Mouse (Mus musculus) heart, adult 2 months (tissue): Measurements from ENCODE around the gene Lrrc27. TPM values are rescaled to one million over a fixed set of nuclear protein-coding genes. Genes with fewer than 3 reads are reported as not detected.
A peak's percentile ranks its signal among the peaks of the same experiment; 100 is the strongest.

ENCODE experiments used
- DNase-seq, 2 experiments: peaks; one replicate each; pipeline ENCODE4 v3.0.0; 2021
- H3K27ac ChIP-seq: fragments of 200-600 bp; 2 replicates; pipeline ENCODE4 v1.8.1; 2022
- H3K27me3 ChIP-seq: fragments of 200-500 bp; 2 replicates; pipeline ENCODE4 v1.6.1; 2012; ENCODE audit warnings: mild to moderate bottlenecking, low read length, inconsistent platforms, mixed read lengths; ENCODE audit not compliant: control insufficient read depth, insufficient read depth
- H3K36me3 ChIP-seq: fragments of 200-500 bp; 2 replicates; pipeline ENCODE4 v1.6.1; 2012; ENCODE audit warnings: low read length, inconsistent platforms; ENCODE audit not compliant: control insufficient read depth, insufficient read depth
- H3K4me1 ChIP-seq: fragments of 200-500 bp; 2 replicates; pipeline ENCODE4 v1.6.1; 2011; ENCODE audit warnings: low read length; ENCODE audit not compliant: control insufficient read depth, insufficient read depth
- H3K4me3 ChIP-seq: fragments of 200-600 bp; 2 replicates; pipeline ENCODE4 v1.8.1; 2022
- H3K79me2 ChIP-seq: fragments of 200-500 bp; replicated peaks from 2 replicates; pipeline ENCODE4 v1.6.1; 2012; ENCODE audit warnings: mild to moderate bottlenecking, inconsistent platforms, low read length, moderate library complexity, mixed read lengths; ENCODE audit not compliant: control insufficient read depth, insufficient read depth
- H3K9ac ChIP-seq: fragments of 200-500 bp; 2 replicates; pipeline ENCODE4 v1.6.1; 2012; ENCODE audit warnings: low read depth, mild to moderate bottlenecking, control low read depth, inconsistent platforms, low read length, mixed read lengths
- CTCF ChIP-seq: fragments of 200-600 bp; IDR thresholded peaks from 2 replicates; pipeline ENCODE4 v1.8.1; 2022; ENCODE audit warnings: antibody characterized with exemption, mild to moderate bottlenecking, moderate library complexity
- EP300 ChIP-seq: fragments of 200-500 bp; IDR thresholded peaks from 2 replicates; pipeline ENCODE4 v1.6.1; 2011; ENCODE audit warnings: low read depth, low read length, control low read depth; ENCODE audit not compliant: insufficient read depth
- POLR2A ChIP-seq: fragments of 200-500 bp; IDR thresholded peaks from 2 replicates; pipeline ENCODE4 v1.6.1; 2011; ENCODE audit warnings: mild to moderate bottlenecking, low read depth, low read length, control low read depth; ENCODE audit not compliant: insufficient read depth
- whole genome bisulfite sequencing: fragments of 180-500 bp; shearing (Covaris S2); methylation state at CpG from one replicate; pipeline ENCODE4 v1.1.7; 2018; 5-methylcytosine and 5-hydroxymethylcytosine counted together
- intact Hi-C: fragments of 180-260 bp; cut with DNase I; formaldehyde crosslinking; loops from one replicate; pipeline ENCODE4 v1.15.1; 2025
- polyA plus RNA-seq: library from polyadenylated mRNA; depleted of rRNA; stranded (reverse); fragments of >200 nt; gene quantifications from 2 replicates; pipeline ENCODE4 v1.2.3, GENCODE M21; 2012
- total RNA-seq, 2 experiments: library from RNA; stranded (reverse); gene quantifications; 2 replicates each; pipeline ENCODE4 v1.2.3; 2021

The Lrrc27 gene
- total and polyA plus RNA-seq, 3 experiments, result 13.3 to 20.6 (median 18.9) TPM

DNA sequence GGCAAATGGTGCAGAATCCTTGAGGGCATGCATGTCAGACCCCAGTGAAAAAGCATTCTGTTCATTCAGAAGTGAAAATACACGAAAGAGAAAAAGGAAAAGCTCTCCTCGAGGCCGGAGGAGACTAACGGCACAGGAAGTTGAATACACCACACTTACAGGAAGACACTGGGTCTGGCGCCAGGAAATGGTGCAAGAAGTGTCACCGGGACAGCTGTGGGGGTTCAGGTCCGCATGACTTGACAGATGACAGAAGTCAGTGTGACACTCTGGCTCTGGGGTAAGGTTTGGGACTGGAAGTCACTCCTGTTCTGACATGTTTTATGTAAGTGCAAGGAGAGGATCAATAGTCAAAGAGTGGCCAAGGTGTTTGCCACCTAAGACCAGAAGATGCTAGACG, 11.9 kb downstream of the Lrrc27 start:
- Histone ChIP-seq H3K79me2 (no peaks in the 10 kb centered on the region), H3K27ac (no peak overlapping the region), H3K36me3 (no peaks in the 10 kb centered on the region), H3K27me3 (no peaks in the 10 kb centered on the region), H3K4me3 (no peak overlapping the region), H3K9ac (no peak overlapping the region), H3K4me1 (peaks cover 15% of the 10 kb centered on the region)
- intact Hi-C loops, result no loop called here
- peak in 1 of 2 experiments; percentile 50 for DNase-seq
- no peak for TF ChIP-seq CTCF
- no peak for TF ChIP-seq POLR2A
- no peak for TF ChIP-seq EP300
- 30% methylated on average over 8 of the region's 8 CpGs for WGBS

DNA sequence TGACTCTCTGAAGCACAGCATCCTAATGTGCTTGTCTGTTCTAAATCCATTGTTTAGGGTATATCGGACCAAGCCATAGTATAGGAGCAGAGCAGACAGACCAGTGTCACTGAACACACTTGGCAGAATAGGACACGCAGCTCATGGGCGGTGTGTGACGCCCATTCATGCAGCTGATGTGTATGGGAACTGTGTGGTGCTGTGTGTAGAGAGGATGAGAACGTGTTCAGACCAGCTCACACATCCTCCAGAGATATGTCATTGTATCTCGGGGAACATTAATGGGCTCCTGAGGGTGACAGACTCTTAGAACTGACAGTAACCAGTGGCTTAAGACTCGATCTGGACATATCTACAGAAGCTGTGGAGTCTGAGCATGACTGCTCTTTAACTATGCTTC, 13.6 kb downstream of the Lrrc27 start:
- intact Hi-C loops, result no loop called here
- Histone ChIP-seq H3K36me3 (no peaks in the 10 kb centered on the region), H3K27ac (no peak overlapping the region), H3K9ac (no peak overlapping the region), H3K4me1 (peaks cover 15% of the 10 kb centered on the region), H3K4me3 (no peak overlapping the region), H3K27me3 (no peaks in the 10 kb centered on the region), H3K79me2 (no peaks in the 10 kb centered on the region)
- TF ChIP-seq POLR2A (no peak), CTCF (no peak), EP300 (no peak)
- no peak for DNase-seq
- WGBS, result 90% methylated on average over 7 of the region's 7 CpGs

DNA sequence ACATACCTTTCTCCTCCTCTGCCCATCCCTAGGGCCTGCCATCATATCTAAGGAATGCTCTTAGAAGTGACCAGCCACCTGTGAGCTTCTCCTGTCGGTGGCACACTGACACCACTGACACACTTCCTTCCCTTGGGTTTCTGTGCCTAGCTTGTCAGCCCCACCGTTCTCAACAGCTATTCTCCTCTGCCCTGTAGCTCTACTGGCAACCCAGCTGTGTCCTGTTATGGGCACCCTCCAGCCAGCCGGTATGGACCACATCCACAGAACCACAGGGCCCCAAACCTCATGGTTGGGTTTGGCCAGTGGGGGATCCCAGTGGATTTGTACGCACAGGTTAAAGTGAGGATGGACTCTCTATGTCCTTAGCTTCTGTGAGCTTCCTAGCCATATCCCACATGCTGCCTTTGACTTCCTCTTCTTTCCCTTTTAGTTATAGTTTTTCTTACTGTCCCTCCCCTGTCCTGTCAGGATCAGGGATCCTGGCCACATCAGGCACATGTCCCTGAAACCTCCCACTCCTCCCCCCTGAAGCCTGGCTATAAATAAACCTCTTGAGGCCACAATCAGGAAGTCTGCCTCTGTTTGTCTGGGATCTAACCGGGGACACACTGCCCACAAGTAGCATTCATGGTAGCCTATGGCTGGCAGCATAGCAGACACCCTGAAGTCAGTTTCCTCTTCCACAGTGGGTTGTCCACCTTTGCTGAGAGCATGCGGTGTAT, 15.8 kb downstream of the Lrrc27 start:
- TF ChIP-seq EP300, result 0 out of 2 replicates have a peak, but pooled peaks have one; percentile 46
- peak; percentile 42; the same call in 1 of the 2 replicates for TF ChIP-seq POLR2A
- no peak for TF ChIP-seq CTCF
- H3K27ac ChIP-seq, result peak overlapping the region; percentile 66
- no peaks in the 10 kb centered on the region for H3K36me3 ChIP-seq
- H3K79me2 ChIP-seq, result no peaks in the 10 kb centered on the region
- WGBS, result 12% methylated on average over 6 of the region's 6 CpGs
- intact Hi-C loops, result no loop called here
- H3K4me1 ChIP-seq, result peaks cover 15% of the 10 kb centered on the region
- no peaks in the 10 kb centered on the region for H3K27me3 ChIP-seq
- H3K9ac ChIP-seq, result peak overlapping the region; percentile 14; the same call in 1 of the 2 replicates
- H3K4me3 ChIP-seq, result no peak overlapping the region
- DNase-seq, result peak; percentile 27 to 55

DNA sequence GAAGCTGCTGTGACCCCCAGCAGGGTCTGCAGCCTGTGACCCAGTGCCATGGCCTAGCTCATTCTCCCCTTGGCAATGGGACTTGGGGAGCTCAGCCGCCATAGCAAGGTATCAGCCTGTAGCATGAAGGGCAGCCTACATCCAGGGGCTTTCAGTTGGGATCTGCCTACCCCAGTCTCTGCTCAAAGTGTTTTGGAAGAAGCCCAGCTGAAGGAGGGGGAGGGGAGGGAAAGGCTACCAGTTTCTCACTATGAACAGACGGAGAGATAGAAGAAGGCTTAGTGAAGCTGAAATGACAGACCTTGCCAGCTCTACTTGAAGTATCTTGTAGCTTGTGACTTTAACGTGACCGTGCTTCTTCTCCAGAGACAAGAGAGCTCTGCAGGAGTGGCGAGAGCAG, 17.0 kb downstream of the Lrrc27 start:
- DNase-seq, result no peak
- Histone ChIP-seq H3K27ac (no peak overlapping the region; the same call in 1 of the 2 replicates), H3K4me1 (peaks cover 19% of the 10 kb centered on the region), H3K4me3 (no peak overlapping the region), H3K36me3 (no peaks in the 10 kb centered on the region), H3K9ac (no peak overlapping the region), H3K79me2 (no peaks in the 10 kb centered on the region), H3K27me3 (no peaks in the 10 kb centered on the region)
- WGBS, result 70% methylated on average over 5 of the region's 5 CpGs
- no peak for TF ChIP-seq POLR2A
- no peak for TF ChIP-seq EP300
- no peak for TF ChIP-seq CTCF
- intact Hi-C loops, result no loop called here

DNA sequence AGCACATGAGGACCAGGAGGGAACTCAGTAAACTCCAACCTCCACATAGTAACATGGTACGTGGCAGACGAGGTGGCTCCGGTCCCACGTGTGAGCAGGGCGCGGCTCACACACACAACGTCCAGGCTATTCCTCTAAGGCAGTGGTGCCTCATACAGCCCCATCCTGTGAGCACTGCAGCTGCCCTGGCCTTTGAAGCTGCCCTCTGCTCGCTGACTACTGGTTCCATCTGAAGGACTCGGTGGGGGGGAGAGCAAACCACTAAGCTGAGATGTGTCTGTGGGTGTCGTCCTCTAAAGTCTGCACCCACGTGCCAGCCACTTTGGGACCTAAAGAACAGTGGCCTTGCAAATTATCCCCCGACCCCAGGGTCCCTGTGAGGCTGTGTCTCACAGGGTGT, 17.5 kb downstream of the Lrrc27 start:
- Histone ChIP-seq H3K79me2 (no peaks in the 10 kb centered on the region), H3K4me3 (no peak overlapping the region), H3K9ac (no peak overlapping the region), H3K36me3 (no peaks in the 10 kb centered on the region), H3K27me3 (no peaks in the 10 kb centered on the region), H3K27ac (no peak overlapping the region; the same call in 1 of the 2 replicates), H3K4me1 (peaks cover 18% of the 10 kb centered on the region)
- WGBS, result 71% methylated on average over 12 of the region's 12 CpGs
- intact Hi-C loops, result no loop called here
- no peak for DNase-seq
- no peak for TF ChIP-seq EP300
- no peak for TF ChIP-seq POLR2A
- TF ChIP-seq CTCF, result no peak

DNA sequence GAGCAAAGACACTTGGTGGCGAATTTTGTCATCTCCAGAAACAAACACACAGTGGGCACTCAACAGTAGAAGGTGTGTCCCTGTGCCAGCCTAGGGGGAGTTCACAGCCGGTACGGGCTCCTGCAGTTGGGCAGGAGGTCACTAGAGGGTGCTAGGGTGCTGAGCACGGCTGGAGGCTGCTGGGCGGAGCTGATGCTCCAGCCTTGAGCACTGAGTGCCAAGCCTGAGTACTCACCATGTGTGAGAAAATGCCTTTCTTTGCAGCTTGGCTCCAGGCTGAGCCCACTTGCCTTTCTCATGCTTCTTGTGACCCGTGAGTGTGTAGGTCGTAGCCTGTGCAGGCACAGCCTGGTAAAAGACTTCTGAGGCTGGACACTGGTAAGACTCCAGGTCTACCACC, 20.9 kb downstream of the Lrrc27 start:
- H3K4me3 ChIP-seq, result no peak overlapping the region
- TF ChIP-seq EP300 (peak; percentile 96), POLR2A (no peak)
- WGBS, result 0% methylated on average over 7 of the region's 7 CpGs
- intact Hi-C loops, result loop anchor here (1.0 to 2.0 kb wide), 3 partner anchors 40 to 239 kb away; no protein-coding TSS in a partner anchor
- no peak overlapping the region for H3K9ac ChIP-seq
- H3K79me2 ChIP-seq, result no peaks in the 10 kb centered on the region
- peak; percentile 89 to 92 for DNase-seq
- peaks cover 14% of the 10 kb centered on the region for H3K4me1 ChIP-seq
- no peaks in the 10 kb centered on the region for H3K27me3 ChIP-seq
- no peak overlapping the region for H3K27ac ChIP-seq
- no peaks in the 10 kb centered on the region for H3K36me3 ChIP-seq
